Mouse (Mus musculus) frontal cortex, adult (tissue): ENCODE measurements around the gene Pear1.
A peak's percentile ranks its signal among the peaks of the same experiment; 100 is the strongest.

Experiments
- ATAC-seq: cut with Nextera tagmentation; 2 replicates; pipeline ENCODE4 v1.9.2; 2017; ENCODE audit warnings: mild to moderate bottlenecking, moderate library complexity, mixed read lengths; ENCODE audit not compliant: low TSS enrichment

The Pear1 gene

DNA sequence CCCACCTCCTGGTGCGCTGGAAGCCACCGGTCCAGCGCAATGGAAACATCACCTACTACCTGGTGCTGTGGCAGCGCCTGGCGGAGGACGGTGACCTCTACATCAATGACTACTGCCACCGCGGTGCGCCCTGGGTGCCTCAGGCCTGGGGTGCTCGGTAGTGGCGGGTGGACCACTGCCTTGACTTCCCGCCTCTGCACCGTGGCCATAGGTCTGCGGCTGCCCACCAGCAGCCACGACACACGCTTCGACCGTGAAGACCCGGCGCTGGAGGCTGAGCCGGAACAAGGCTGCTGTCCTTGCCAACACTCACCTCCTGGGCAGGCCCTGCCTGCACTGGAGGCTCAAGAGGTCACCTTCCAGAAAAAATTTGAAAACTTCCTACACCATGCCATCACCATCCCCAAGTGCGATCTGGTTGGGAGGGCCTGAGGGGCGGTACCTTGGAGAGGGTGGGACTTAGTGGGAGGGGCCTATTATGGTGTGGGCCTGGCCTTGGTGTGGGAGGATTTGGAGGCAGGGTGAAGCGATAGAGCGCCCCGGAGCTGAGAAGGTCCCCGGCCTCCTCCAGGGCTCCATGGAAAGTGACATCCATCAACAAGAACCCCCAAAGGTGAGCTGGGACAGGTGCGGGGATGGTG is 14.7 kb downstream of the Pear1 start:
- no peak; the same call in 1 of the 2 replicates for ATAC-seq

DNA sequence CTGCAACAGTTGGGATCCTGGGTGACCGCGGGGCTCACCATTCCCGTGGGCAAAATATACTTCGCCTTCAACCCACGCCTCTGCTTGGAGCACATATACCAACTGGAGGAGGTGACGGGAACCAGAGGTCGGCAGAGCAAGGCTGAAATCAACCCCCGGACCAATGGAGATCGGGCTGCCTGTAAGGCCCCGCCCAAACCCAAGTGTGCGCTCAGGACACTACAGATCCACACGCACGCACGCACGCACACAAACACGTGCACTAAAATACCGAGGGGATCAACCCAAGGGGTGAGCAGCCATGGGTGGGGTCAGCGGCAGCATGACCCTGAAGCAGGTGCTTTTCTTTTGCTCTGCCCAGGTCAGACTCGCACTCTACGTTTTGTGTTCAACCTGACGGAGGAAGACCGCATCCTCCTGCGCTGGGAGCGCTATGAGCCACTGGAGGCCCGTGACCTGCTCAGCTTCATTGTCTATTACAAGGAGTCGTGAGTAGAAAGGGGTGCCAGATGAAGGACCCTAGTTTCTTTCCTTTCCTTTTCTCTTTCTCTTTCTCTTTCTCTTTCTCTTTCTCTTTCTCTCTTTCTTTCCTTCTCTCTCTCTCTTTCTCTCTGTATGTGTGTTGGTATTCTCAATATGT is 19.9 kb downstream of the Pear1 start:
- no peak; the same call in 1 of the 2 replicates for ATAC-seq

DNA sequence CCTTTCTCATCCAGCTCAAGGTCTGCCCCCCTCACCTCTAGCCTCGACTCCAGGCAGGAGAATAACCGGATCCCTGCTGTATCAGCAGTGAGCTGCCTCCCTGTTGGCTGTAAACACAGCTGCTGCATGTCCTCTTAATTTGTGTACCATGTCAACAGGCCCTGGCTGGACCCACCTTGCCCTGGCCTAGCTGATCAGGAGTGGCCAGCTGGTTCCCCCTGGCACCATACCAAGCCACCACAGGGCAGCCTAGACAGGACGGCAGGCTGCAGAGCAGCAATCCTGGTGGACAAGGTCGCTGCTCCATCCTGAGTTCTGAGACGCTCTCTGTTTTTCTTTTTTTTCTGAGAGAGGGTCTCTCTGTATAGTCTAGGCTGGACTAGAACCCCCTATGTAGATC is 22.4 kb downstream of the Pear1 start:
- no peak for ATAC-seq

DNA sequence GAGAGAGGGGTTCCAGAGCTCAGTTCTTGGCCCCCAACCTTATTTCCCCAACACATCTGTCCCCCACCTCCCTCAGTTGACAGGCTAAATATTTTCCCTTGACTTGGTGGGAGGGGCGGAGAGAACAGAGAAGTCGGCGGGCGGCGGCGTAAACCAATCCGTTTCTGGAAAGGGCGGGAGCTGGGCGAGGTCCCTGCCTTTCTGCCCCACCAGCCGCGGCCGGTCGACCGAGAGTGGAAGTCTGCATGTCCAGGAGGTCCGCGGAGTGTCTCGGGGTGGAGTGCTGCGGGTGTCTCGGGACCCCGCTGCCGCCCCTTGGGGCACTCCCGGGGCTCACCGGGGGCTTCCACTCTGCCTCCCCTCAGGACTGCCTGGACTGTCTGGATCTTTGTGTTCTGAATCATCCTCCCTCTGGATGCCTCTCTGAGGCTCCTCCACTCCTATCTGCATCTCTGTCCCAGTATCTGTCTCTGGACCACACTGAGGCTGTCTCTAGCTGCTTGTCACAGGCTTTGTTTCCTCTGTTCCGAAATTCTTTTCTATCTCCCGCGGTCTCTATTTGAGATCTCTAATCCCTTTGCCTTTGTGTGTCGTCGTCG is 27.3 kb downstream of the Pear1 start, which contains the start of gene Insrr:
TSS of gene Insrr (plus strand) at position 216 of the 599 bp plus-strand sequence.
- ATAC-seq: no peak

DNA sequence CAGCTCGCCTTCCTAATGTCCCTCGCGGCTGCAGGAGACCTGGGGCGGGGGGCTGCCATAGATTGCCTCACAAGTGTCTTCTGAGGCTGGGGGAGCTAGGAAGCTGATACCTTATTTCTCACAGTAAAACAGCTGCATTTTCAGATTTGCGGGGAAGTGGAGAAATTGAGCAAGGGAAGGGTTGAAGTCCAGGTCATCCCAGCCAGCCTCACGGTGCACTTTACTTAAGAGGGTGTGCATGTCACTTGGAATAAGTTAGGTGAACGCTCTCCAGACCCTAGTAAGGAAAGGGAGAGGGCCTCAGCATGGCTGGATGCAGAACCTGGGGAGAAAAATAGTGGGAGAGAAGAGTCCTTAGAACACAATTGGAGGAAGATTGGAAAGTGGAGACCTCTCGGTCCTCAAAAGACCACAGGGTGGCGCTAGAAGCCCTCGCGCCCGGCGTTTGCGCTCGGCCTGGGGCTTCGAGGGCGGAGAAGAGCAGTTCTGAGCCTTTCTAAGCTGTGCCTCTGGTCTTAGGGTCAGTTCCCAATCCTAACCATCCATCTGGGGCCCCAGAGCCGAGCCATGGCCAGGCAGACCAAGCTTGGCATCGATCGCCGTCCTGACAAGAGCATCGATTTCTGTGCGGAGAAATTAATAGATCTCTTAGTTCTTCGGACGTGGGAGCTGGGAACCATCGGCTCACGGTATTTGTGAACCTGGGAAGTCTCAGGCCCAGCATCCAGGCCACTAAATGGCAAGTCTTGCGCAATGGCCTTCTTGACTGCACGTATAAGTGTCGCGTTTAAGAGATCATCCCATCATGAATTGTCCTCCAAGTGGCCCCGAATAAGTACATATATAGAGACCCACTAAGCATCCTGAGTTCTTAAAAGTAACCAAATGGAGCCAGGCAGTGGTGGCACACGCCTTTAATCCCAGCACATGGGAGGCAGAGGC is 28.5 kb downstream of the Pear1 start:
- ATAC-seq: peak; percentile 62; the same call in 1 of the 2 replicates

DNA sequence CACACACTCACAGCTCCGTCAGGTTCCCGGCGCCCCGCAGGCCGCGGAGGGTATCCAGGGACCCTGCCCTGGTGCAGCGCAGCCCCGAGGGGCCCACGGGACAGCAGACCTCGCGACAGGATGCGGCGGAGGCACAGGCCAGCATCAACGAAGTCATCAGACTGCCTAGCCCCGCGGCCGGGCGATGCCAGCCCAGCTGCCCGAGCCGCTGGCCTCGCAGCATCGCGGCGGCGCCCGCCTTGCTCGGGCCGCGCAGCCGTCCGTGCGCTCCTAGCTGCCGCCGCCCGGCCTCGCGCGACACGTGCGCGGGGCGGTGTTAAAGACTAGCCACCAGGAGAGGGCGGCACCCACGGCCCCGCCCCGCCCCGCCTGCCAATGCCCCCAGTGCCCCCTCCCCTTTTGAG is 29.2 kb downstream of the Pear1 start, which contains the start of gene Ntrk1:
TSS of gene Ntrk1 (minus strand) at position 241 of the 404 bp plus-strand sequence.
- no peak for ATAC-seq

DNA sequence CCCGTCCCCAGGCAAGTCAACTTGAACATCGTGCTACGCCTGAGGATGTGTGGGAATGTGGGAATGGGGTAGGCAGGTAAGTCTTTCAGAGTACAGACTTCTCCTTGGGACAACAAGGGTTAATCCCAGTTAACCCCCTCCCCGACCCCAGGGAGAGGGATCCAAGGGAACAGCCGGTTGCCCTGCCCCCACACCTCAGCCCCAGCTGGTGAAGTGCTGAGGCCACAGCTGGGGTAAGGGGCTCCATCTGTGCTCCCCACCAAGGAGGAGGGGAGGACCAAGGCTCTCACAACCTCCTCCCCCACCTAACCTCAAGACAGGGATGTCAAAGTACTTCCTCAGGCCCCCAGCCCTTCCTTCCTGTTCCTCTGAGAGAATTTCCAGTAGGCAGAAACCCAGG is 34.3 kb downstream of the Pear1 start:
- ATAC-seq: no peak

DNA sequence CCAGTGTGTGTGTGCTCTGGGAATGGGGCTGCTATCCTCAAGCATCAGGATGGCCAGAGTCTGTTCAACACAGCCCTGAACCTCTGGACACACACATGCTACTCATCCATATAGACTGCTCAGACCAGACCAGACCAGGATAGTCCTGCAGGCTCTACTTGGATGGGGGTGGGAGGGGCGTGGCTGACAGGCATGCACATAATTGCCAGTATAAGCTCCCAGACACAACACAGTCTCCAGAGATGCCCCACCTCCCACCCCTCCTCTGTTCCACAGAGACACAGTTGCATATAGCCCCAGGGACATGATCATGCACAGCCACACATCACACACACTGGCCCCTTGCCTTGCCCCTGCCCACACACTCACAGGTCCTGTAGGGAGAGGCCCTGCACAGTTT is 34.9 kb downstream of the Pear1 start:
- ATAC-seq: no peak

DNA sequence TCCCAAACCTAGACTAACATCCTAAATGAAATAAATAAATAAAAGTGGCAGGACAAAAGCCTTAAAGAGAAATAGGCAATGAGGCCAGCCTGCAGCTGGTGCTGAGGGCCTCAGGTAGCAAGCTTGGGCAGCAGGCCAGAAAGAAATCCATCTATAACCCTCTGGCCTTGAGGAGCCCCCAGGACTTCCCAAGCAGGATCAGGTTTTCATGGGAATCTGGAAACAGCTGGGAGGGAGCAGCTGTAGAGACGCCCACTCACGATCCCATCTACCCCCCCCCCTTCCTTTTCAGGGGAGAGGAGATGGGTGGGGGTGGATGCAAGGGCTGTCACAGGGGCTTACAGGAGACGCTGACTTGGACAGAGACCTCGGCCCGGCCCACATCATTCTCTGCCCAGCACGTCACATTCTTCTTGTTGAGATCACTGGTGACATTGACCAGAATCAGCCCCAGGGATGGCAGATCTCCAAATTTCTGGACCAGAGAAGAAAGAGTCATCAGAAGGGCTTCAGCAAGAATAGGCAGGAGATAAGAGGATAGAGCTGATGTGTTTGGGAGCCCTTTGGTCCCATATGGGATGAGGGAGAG is 38.4 kb downstream of the Pear1 start:
- no peak for ATAC-seq

DNA sequence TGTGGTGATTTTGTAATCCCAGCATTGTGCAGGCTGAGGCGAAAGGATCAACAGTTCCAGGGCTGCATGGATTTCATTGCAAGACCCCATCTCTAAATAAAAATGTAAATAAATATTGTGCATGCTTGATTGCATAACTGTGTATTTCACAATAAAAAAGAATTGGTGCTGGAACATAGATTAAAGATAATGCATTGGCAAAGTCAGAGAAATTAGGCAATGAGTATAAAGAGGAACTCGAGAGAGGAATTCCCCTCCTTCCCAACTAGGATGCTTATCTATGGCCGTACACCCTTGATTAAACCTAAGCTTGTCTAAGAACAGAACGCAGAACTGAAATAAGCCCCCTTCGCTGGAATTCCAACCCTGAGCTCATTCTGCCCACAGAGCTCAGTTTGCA is 39.0 kb downstream of the Pear1 start:
- ATAC-seq: no peak

DNA sequence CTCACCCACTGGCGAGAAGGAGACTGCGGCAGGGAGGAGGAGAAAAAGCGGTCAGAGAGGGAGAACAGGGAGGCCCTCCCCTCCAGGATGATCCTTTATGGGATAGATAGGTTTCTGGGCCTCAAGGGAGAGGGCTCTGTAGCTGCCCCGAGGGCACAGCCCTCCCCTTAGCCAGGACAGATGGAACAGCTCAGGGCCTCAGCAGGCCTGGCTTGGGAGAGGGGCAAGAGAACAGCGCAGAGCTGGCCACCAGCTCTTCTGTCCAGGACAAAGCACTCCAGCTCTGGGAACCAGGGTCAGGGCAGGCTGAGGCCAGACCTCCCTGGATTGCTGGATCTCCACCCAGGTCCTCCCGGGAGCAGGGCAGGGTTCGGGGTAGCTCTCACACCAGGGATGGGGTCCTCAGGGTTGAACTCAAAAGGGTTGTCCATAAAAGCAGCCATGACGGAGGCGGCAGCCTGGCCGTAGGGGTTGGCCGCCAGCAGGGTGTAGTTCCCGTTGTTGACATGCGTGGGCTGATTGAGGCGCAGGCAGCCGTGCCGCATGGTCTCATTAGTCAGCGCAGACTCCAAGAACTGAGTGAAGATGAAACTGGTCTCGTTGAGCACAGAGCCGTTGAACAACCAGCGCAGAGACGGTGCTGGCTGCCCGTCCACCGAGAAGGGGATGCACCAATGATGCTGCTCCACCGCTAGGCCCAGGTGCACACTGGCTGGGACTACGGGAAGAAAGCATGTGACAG is 40.7 kb downstream of the Pear1 start:
- ATAC-seq: no peak

DNA sequence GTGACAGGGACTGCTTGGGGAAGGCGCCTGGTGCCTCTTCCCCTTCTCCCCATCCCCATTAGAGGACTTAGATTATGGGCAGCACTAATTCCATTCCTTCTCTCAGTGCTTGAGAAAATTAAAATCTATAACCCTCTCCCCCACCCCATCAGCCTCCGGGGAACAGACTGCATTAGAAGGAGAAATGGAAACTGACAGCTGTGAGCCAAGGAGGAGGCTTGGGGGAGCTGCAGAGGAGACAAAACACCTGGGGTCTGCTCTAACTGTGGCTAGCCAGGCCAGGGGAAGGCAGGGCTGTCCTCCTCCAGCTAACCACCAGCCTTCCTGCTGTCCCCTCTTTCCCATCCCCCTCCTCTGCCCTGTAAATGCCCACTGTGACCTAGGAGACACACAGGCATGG is 45.0 kb downstream of the Pear1 start:
- ATAC-seq: no peak

DNA sequence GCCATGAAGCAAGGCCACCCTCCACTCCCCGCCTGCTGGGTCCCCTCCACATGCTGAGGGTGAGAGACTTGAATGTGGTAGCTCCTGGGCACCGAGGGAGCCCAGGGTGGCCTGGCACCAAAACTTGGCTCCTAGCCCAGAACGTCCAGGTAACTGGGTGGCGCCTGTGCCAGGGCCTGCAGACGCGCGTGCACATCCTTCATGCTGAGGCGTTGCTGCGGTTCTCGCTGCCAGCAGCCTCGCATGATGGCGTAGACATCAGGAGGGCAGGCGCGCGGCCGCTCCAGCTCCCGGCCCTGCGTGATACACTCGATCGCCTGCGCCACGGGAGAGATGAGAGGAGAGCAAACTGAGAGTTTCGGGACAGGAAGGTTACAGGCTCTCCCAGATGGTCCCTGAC is 45.8 kb downstream of the Pear1 start:
- ATAC-seq: peak; percentile 57

DNA sequence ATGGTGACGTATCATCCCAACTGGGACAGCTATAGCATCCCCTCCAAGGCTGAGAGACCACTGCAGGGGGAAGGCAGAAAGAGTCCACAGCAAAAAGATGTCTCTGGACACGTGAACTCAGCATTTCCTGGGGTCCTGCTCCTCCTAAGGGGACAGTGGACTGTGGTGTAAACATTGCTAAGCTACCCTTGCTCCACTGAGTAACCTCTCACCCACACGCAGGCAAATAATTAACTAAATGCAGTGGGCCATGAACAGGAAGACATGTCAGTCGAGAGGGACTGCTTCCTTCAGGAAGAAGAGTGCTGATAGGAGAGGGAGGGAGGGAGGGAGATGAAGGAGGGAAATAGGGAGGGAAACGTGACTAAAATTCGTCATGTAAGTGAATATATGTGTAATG is 53.0 kb downstream of the Pear1 start:
- ATAC-seq: no peak

DNA sequence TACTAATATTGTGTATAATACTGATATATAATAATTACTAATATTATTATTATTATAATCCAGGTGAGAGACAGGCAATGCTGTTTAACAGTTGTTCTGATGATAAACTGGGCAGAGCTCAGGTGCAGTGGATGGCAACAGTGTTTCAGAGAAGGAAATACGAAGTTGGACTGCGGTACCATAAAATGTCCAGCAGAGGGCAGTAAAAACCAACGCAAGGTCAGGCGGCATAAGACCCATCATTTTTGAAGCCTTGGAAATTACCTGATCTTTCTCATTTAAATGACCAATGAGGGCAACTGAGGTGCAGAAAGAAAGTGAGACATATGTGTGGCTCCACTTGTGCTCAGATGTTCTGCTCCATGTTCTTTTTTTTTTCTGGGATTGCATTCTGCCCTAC is 53.8 kb downstream of the Pear1 start:
- ATAC-seq: no peak

DNA sequence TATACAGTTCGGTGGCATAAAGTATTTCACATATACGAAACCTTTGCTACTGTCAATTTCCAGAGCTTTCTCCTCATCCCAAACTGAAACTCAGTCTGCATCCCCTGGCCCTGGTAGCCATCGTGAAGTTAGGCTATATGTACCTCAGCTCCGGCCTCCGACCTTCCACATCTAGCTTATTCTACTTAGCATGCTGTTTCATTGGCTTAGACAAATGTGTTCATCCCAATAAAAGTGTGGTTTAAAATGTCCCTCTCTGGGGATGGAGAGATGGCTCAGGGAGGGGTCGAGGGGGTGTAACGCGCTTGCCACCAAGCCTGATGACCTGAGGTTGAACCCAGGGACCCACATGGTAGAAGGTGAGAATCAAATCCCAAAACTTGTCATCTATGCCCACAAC is 54.6 kb downstream of the Pear1 start:
- ATAC-seq: no peak

DNA sequence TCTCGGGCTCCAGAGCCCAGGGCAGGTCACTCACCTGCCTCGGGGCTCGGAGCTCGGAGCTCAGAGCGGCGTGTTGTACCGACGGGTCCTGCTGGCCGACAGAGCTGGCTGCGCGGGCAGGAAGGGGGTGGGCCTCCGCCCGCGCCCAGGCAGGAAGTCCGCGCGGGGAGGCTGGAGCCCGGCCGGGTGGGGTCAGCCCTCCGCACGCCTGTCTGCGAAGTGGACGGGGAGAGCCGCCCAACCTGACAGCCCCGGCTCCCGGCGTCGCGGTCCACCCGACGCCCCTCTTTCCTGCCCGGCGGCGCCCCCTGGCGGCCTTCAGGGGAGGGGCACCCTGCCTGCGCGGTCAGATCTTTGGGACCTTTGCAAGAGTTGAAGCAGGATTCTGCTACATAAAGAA is 55.3 kb downstream of the Pear1 start:
- no peak for ATAC-seq

DNA sequence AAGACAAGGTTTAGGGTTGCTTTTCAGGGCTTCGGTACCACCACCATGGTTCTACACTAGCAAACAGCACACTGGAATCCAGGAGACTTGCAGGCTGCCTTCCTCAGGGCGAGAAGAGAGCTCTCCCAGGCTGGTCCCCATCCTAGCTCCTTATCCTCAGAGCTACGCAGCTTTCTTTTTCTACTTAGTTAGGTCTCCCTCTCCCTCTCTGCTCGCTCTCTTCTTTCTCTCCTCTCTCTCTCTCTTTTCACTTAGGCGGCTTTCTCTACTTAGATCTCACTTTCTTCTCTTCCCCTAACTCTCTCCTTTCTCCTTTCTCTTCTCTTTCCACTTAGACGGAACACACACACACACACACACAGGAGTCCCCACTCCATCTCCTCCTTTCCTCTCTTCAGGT is 55.7 kb downstream of the Pear1 start:
- no peak for ATAC-seq

DNA sequence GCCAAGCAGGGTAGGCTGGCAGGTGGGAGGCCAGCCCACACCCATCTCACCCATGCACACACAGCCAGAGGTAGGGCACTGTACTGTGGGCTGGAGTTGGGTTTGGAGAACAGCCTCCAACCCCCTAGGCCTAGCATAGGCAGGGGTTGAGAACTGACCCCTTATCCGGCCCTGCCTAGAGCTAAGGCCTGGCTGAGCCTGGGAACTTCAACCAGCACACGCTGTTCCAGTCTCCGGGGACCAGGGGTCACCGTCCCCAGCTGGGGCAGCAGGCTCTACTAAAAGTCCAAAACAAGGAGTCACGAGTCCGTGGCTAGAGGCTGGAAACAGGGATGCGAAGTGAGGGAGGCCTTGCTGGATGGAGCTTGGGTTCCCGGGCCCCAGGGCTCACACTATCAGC is 56.3 kb downstream of the Pear1 start:
- no peak for ATAC-seq

DNA sequence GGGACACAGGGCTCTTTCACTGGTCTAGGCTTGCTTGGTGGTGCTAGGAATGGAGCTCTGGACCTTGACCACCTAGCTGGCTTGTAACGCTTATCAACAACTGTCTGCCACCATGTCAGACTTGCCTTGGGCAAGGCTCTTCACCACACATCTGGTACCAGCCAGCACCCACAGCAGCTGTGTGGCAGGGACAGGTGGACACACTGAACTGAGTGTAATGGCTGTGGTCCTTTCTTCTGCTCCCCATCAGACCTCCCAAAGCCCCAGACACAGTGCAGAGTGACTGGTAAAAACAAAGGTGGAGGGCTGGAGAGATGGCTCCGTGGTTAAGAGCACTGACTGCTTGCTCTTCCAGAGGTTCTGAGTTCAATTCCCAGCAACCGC is 57.8 kb downstream of the Pear1 start:
- no peak for ATAC-seq

DNA sequence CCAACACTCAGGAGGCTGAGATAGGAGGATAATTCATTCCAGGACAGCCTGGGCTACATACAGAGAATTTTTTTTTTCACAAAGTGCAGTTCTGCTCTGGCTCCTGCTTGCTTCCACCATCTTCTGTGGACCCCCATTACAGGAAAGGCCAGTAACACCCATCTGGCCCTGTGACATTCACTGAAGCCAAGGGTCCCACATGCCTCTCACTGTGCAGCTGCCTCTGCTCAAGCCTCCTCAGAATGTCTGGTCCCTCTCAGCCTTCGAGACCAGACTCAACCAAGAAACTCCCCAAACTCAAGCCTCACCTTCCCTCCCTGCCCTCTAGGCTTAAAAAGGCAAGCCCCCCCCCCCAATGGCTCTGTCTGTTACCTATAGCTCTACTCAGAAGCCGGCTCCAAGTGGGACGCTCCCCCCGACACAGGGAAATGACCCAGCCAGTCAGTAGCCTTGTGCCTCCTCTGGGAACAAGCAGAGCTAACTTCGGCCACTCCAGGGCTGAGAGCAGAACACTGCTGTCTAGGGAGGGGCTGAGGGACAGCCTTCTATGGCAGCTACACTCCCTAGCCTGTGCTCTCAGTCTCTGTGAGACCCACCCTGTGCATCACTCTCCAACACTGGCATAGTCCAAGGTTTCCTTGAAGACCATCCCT is 58.3 kb downstream of the Pear1 start:
- ATAC-seq: no peak
